Mouse (Mus musculus): ENCODE data around the gene Tspan14. TPM values are rescaled to one million over a fixed set of nuclear protein-coding genes. Genes with fewer than 3 reads are reported as not detected.

The Tspan14 gene
- 30.3 and 31.2 TPM in 2 replicates for polyA plus RNA-seq (2012; rRNA removed)

GRCm38 (mm10) chr14:40966392-40966861 lies at the start of gene Tspan14:
TSS of gene Tspan14 (minus strand) at chr14:40966807.

GRCm38 (mm10) chr14:41013630-41014613 lies 47.3 kb upstream of the Tspan14 start, which contains the start of gene Fam213a:
TSS of gene Fam213a (minus strand) at chr14:41013788.

GRCm38 (mm10) chr14:40893196-40893595 lies 73.4 kb downstream of the Tspan14 start, which contains the start of gene Sh2d4b:
TSS of gene Sh2d4b (minus strand) at chr14:40893266.

Other genes starting within 250 kb of the Tspan14 start
- gene Sh2d4b, start 73.5 kb downstream of the Tspan14 start, polyA plus RNA-seq (2012; rRNA removed): 0.14 and 0.17 TPM in 2 replicates
- 84.7 and 87.4 TPM in 2 replicates for gene Fam213a, start 47.0 kb upstream of the Tspan14 start, polyA plus RNA-seq (2012; rRNA removed)
- gene Dydc2, start 102.4 kb upstream of the Tspan14 start, polyA plus RNA-seq (2012; rRNA removed): not detected in 2 replicates
- gene Dydc1, start 106.1 kb upstream of the Tspan14 start, polyA plus RNA-seq (2012; rRNA removed): not detected in 2 replicates
- 218 and 257 TPM in 2 replicates for gene Mat1a, start 138.2 kb upstream of the Tspan14 start, polyA plus RNA-seq (2012; rRNA removed)
- 0.21 and 0.23 TPM in 2 replicates for gene Sftpa1, start 165.0 kb upstream of the Tspan14 start, polyA plus RNA-seq (2012; rRNA removed)
- gene Mbl1, start 184.7 kb upstream of the Tspan14 start, polyA plus RNA-seq (2012; rRNA removed): 33.7 and 43.4 TPM in 2 replicates
- gene Sftpd, start 218.3 kb upstream of the Tspan14 start, polyA plus RNA-seq (2012; rRNA removed): 0.21 and 0.84 TPM in 2 replicates